Mouse (Mus musculus) thymus, adult 18-20 months (tissue): Measurements from ENCODE around the gene Slc35f6.

ENCODE experiments used
- DNase-seq, 2 experiments: peaks; one replicate each; pipeline ENCODE4 v3.0.0; 2022; ENCODE audit warnings: mixed read lengths in 2 of 2

The Slc35f6 gene

GRCm38 (mm10) chr5:30621844-30622176, 25.9 kb upstream of the Slc35f6 start:
- no peak for DNase-seq

GRCm38 (mm10) chr5:30622177-30622840, 25.4 kb upstream of the Slc35f6 start:
- no peak for DNase-seq

GRCm38 (mm10) chr5:30622841-30623185, 24.9 kb upstream of the Slc35f6 start:
- DNase-seq = no peak

- no peak for DNase-seq
Measured at GRCm38 (mm10) chr5:30623380-30623779, 24.4 kb upstream of the Slc35f6 start.

- no peak for DNase-seq
Measured at GRCm38 (mm10) chr5:30624311-30624710, 23.4 kb upstream of the Slc35f6 start.

GRCm38 (mm10) chr5:30624908-30625307, 22.8 kb upstream of the Slc35f6 start:
- no peak for DNase-seq

- DNase-seq = no peak
Measured at GRCm38 (mm10) chr5:30625379-30625778, 22.4 kb upstream of the Slc35f6 start.

GRCm38 (mm10) chr5:30626331-30627105, 21.2 kb upstream of the Slc35f6 start:
- no peak for DNase-seq

- no peak for DNase-seq
Measured at GRCm38 (mm10) chr5:30628511-30628910, 19.2 kb upstream of the Slc35f6 start.

GRCm38 (mm10) chr5:30630401-30630800, 17.3 kb upstream of the Slc35f6 start:
- no peak for DNase-seq

GRCm38 (mm10) chr5:30632134-30632533, 15.6 kb upstream of the Slc35f6 start:
- no peak for DNase-seq

- DNase-seq = no peak
Measured at GRCm38 (mm10) chr5:30636994-30637393, 10.7 kb upstream of the Slc35f6 start.

GRCm38 (mm10) chr5:30638041-30638440, 9.7 kb upstream of the Slc35f6 start:
- peak in 1 of 2 experiments; percentile 19 for DNase-seq

GRCm38 (mm10) chr5:30643477-30644179, 4.1 kb upstream of the Slc35f6 start:
- DNase-seq = no peak

- DNase-seq = no peak
Measured at GRCm38 (mm10) chr5:30646036-30646435, 1.7 kb upstream of the Slc35f6 start.

- DNase-seq = no peak
Measured at GRCm38 (mm10) chr5:30647396-30647795, 337 bp upstream of the Slc35f6 start.

GRCm38 (mm10) chr5:30649558-30649957, 1.8 kb downstream of the Slc35f6 start:
- DNase-seq = no peak

GRCm38 (mm10) chr5:30650756-30651155, 3.0 kb downstream of the Slc35f6 start:
- DNase-seq = no peak

- DNase-seq = no peak
Measured at GRCm38 (mm10) chr5:30651554-30651953, 3.8 kb downstream of the Slc35f6 start.

- no peak for DNase-seq
Measured at GRCm38 (mm10) chr5:30653246-30653645, 5.5 kb downstream of the Slc35f6 start.

GRCm38 (mm10) chr5:30655042-30655441, 7.3 kb downstream of the Slc35f6 start:
- no peak for DNase-seq

- DNase-seq = no peak
Measured at GRCm38 (mm10) chr5:30655526-30656195, 7.9 kb downstream of the Slc35f6 start.

- DNase-seq = no peak
Measured at GRCm38 (mm10) chr5:30659042-30659441, 11.3 kb downstream of the Slc35f6 start.
